Mouse (Mus musculus): ENCODE results near the gene AA467197.

DNA sequence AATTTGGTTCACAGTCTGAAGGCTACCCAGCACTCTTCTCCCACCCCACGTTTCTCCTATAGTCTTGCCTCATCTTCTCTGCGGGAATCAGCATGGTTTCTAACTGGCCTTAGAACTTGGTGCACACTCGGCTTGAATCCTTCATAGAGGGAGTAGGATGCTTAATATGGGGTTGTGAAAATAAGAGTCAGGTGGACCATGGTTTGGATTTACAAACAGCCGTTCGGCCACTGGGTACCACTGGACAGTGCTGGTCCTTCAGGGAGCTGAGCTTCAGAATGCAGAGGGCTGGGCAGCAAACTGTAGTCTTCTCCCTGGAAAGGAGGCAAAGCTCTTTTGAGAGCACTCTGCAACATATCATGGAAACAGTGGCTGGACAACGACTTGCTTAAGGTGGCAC, 19.0 kb upstream of the AA467197 start:
- TF ChIP-seq CTCF (IDR thresholded peaks at IDR 0.05; ENCODE audit: insufficient read depth, low read length) (no peak), POLR2A (IDR thresholded peaks at IDR 0.05; ENCODE audit: borderline replicate concordance, extremely low read depth, low read depth, low read length) (no peak)
